Mouse (Mus musculus) C2C12 (cell line): ENCODE measurements at regions not wholly inside any gene's neighbourhood (a gene's known extent, or its start where the extent isn't known, plus 50 kb on each side); places are given as distances from the start of the nearest gene placed in this dataset.

Source experiments
- CTCF ChIP-seq: IDR thresholded peaks from one replicate; pipeline ENCODE4 v1.5.1; 2011; ENCODE audit not compliant: control insufficient read depth, insufficient read depth, insufficient read length
- MAX ChIP-seq: IDR thresholded peaks from one replicate; pipeline ENCODE4 v1.6.1; 2011; ENCODE audit warnings: mild to moderate bottlenecking, control low read depth
- MYOD1 ChIP-seq: IDR thresholded peaks from one replicate; pipeline ENCODE4 v1.6.1; 2011; ENCODE audit warnings: low read depth; ENCODE audit not compliant: control insufficient read depth, insufficient read length

DNA sequence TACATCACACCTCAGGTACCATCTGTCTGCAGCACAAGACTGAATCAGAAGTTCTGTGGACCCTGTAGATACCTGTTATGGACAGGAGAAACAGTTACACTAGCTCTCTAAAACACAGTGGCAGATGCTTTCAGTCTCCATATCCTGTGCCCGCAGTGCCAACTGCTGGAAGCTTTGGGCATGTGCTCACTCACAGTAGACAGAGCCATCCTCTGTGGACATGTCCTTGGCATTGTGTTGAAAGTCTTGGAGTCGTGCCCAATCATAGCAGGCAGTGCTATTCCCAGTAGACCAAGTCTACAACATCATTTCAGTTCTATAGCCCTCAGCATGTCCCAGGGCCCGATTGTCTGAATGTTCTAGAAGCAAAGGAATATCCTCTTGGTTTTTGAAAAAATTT lies 1968.2 kb upstream of the 5930422O12Rik start:
- TF ChIP-seq MAX = no peak
- no peak for TF ChIP-seq CTCF
- no peak for TF ChIP-seq MYOD1
